Mouse (Mus musculus) kidney, postnatal 14 days (tissue): ENCODE measurements around the gene Tmem144.

Source experiments
- DNase-seq: peaks from one replicate; pipeline ENCODE4 v3.0.0; 2022; ENCODE audit warnings: mixed read lengths

Gene Tmem144

DNA sequence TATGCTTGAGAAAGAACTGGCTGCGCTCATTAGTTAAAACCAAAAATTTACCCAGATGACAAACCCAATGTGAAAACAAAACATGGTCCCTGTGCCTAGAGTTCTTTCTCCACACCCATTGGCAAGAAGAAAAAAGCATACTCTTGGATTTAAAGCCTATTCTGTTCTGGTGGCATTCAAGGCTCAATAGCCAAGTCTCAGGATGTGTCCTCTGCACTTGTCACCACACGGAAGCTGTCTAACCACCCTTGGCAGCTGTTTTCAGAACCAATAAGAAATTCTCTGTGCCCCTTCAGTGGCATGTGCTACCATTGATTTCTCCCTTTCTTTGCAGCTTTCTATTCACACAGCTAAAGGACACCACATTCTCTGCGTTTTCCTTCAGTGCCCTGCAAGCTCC lies 5.6 kb upstream of the Tmem144 start:
- no peak for DNase-seq

DNA sequence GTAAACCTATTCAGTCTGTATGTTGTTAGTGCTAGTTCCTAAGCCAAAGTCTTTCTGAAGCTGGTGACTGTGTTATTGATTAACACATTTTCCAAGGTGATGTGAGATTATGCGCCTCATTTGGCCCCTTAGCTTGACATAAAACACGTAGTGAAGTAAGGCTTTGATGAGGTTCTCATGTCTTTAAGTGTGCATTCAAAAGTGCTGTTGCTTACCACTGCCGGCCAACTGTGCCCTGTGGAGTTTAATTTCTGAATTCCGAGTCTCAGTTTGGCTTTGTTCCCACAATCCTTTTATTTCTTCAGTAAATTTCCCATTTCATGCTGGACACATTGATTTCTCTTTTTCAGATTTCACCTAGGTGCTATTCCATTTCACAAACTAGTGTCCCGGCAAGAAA lies 5.2 kb upstream of the Tmem144 start:
- DNase-seq: no peak

DNA sequence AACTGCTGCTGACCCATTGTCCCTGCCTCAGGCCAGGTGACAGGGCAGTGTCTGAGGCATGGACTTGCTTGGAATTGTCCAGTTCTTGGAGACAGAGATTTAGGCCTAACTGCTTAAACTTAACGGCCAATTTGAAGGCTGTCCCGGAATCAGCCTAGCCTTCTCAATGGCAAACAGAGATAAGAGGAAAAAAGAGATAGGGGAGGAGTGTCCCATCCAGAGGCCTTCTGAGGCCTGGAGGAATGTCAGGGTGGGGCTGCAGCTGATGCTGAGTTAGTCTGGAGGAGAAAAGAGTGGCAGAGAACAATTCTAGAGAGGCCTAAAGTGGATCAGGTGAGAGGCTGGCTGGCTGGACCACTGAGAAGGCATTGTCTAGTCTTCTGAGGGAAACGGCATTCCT lies 465 bp downstream of the Tmem144 start:
- DNase-seq: no peak

DNA sequence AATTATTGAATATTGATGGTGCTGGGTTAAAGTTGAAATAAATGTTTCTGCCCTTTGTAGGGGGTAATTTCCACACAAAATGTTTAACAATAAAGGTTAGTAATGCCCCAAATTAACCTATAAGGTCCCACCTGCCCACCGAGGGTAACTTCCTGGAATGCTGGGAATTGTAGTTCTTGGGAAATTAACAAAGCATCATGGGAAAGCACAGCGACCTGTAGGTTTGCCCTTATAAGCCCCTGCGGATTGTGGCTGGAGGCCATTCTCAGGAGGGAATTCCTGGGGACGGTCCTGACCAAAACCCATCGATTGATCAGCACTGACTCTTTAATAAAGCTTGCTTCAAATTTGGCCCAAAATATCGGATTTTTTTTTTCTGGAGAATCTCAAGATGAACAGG lies 1.9 kb downstream of the Tmem144 start:
- no peak for DNase-seq

DNA sequence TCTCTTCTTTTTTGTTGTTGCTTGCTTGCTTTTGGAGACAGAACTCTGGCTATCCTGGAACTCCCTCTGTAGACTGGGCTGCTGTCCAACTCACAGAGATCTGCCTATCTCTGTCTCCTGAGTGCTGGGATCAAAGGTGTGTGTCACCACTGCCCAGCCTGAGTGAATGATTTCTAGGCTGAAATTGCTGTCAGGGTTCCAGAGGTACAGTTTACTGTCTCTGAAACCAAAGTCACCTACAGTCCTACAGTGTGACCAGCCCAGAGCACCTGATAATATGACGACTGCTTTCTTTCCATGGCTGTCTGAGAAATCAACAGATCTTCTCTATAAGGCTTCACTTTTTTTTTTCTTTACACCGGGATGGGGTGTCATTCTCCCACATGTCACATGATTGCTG lies 3.0 kb downstream of the Tmem144 start:
- peak; percentile 67 for DNase-seq

DNA sequence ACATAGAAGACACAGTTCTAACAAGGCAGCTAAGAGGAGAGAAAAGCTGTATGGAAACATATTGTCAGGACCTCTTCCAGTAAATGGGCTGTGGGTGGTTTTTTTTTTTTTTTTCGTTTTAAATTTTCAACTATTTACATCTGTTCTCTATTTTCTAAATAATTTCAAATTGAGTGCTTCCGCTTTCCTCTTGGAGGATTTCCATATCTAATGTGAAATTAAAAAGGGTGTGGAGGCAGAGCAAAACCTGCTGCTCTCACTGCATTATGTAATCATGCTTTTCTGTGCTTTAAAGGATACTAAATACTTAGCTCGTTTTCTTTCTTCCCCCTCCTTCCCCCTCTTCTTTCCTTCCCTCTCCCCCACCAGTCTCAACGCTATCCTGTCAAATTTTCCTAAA lies 3.7 kb downstream of the Tmem144 start:
- DNase-seq: no peak

DNA sequence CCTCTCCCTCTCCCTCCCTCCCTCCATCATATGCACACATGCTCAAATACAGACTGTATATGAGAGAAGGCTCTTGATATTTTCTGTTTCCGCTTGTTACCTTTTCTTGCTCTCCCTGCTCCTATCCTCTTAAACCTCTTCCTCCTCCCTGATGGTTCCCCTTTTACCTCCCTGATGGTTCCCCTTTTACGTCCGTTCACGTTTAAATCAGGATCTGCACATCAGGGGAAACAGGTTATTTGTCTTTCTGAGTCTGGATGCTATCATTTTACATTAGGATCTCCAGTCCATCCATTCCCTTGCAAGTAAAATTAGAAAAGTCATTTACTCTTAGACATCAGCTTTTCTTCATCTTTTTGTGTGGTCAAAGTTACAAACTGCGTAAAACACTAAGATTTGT lies 5.9 kb downstream of the Tmem144 start:
- DNase-seq: no peak

DNA sequence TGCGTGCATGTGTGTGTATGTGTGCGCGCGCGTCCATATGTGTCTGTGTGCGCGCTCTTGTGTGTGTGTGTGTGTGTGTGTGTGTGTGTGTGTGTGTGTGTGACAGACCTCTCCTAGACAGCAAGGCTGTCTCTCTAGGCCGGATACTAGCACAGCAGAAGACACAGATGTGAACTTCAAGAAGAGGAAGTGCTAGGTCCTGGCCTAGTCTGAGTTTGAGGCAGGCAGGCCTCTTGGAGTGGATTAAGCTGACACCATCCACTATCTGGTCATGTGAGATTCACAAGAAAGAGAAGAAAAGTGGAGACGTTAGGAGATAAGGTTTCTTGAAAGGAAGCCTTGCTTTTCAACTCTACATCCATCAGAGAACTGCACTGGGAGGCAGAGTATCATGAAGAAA lies 8.6 kb downstream of the Tmem144 start:
- DNase-seq: no peak

DNA sequence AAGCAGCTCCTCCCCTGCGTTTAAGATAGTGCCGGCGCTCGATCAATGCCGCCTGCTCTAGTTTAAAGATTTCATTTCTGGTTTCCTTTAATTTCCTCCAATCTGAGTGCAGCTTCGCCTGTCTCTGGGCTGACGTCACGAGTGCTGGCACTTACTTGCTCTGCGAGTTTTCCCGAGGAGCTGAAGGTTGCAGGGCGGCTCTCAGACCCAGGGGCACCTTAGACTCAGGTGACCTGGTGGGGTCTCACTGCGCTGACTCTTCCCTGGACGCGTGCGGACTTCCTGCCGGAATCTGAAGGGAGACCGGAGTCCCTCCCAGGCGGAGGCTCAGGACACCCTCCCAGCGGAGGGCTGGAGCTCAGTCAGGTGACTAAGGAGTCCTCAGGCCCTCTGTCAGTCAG lies 10.0 kb downstream of the Tmem144 start:
- DNase-seq: peak; percentile 83

DNA sequence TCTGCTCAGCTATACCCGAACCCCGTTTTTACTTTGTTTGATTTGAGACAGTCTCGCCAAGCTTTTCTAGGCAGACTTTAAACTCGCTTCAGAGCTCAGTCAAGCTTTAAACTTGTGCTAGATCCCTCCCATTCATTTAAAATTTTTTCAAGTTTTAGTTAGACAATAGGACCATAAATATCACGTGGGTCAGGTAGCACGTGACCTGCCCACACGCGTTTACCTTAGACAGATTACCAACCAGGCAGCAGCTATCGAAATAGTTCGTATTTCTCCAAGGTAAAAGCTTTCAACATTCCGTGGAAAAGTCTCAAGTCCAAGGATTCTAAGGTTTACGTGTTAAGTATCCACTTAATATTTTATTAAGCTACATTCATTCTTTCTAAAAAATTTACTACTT lies 10.4 kb downstream of the Tmem144 start:
- peak; percentile 79 for DNase-seq

DNA sequence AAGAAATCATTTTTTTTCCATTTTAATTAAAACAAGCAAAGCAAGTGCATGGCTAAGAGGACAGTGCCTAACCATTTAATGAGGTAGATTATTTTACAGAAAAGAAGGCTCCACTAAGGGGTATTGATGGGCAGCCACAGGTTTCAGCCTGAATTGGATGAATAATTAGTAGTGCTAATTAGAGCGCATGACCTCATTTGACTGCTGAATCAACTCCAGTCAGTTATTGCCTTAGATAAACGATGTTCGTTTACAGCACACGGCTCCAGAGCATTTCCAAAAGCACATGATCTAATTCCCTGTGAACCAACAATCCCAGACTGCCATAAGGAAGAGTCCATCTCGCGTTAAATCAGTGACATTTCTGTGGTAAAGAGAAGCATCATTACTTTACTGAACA lies 11.1 kb downstream of the Tmem144 start:
- DNase-seq: no peak

DNA sequence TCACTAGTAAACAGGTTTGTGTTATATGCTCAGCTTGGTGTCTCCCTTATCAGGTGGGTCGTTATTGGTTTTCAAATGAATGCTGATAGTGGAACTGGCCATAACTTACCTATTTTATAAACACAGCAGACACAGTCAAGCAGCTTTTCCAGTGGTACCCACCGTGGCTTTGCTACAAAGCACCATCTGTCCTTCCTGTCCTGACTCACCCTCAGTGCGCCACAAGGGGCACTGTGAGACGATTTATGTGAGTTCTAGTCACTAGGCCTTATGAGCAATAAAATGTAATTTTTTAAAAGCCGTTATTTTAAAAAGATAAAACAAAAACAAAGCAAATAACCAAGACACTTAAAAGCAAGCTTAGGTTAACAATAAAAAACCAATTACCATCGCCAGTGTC lies 13.8 kb downstream of the Tmem144 start:
- no peak for DNase-seq

DNA sequence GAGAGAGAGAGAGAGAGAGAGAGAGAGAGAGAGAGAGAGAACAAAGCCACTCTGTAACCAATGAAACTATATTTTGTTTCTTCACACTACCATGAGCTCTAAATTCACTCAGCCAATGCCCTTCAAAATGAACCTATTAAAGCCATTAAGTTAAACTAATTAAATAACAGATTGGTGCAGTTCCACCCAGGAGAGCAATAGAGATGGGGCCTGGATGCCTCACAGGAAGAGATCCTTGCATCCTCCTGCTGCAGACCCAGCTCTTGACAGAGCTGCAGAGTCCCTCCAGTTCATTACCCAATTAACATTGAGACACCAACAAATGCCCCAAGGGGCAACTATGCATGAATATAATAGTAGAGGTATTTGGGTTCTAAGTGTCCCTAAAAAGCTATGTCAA lies 23.3 kb downstream of the Tmem144 start:
- no peak for DNase-seq

DNA sequence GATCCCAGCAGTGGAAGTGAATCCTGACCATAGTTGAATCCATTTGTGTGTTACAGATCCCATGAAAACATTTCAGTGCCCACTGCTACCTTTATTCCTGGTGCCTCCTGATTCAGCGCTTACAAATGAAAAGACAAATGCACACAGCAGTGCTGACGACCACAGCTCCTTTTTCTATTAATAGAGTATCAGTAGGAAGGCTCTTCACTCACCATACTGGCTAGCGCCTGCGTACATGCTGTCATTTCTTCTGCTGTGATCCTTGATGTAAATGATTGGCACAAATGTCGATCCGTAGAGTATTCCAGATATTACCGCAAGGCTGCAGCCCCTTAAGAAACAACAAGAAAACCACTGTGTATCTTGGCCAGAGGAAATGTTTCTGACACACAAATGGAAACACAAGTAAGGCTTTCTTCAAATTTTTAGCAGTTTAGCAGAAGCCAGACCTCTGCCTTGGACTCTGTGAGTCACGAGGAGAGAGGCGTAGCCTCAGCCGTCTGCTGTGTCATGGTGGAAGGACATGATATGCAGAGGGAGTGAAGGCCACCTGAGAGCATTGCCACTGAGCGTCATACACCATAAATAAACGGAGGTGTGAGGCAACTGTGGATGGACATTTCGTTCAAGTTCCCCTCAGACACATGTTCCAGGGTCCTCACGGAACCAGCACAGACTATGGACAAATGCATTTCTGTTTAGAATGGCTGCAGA lies 27.3 kb downstream of the Tmem144 start:
- DNase-seq: no peak

DNA sequence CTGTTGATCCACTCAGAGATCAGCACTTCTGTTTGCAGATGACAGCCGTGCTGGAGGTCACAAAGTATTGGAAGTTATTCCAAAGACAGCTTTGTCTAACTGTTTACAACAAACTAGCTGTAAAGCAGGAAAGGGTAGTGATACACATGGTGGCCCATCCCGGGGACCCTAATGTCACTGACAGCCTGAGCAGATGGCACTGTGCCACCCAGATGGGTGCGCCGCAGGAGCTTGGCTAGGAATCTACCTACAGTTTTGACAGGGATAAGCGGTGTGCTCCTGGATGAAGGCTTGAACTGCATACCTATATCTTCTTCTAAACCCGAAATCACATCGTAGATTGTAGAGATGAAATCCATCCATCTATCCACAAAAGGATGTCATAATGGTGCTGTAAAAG lies 29.4 kb downstream of the Tmem144 start:
- DNase-seq: no peak

DNA sequence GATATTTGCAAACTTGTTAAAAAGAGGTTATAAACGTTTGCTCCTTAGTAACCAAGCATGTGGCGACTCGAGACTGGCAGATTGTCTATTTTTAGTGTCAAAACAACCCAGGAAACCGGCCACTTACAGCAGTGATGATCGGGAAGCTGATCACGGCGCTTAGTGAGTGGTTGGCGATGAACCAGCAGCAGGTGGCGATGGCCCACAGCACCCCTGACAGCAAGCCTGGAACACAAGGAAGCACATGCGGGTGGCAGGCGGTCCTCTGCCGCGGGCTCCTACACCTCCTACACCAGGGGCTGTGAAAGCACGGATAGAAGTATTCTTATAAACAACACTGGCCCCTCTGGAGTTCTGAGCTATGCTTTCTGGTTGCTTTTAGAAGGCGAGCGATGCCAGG lies 31.4 kb downstream of the Tmem144 start:
- no peak for DNase-seq

DNA sequence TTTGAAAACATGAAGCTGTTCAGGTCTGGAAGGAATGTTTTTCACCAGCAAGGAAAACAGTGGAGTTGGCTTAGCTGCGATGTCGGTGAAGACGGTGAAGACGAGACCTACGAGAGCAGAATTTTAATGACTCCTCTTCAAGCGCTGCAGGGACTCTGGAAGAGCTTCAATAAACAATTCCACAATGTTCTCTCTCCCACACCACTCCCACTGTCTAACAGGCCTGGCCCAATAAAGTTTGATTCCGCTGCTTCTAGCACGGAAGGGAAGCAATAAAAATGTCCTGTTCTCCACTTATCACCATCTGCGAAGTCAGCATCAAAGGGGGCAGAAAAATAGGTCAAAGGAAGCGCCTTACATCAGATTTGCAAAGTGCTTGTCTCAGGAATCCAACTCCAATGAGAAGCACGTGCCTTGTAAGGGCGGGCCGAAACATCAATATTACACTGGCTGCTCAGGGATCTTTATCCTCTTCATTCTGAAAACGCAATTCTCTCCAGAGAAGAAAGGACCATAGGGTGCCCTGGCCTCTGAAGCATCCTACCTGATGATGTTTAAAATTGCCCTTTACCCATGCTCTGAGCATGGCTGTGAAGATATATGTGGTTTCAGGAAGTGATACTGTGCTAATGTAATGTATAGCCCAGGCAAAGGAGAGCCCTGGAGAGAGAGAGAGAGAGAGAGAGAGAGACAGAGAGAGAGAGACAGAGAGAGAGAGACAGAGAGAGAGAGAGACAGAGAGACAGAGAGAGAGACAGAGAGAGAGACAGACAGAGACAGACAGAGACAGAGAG lies 34.2 kb downstream of the Tmem144 start:
- peak; percentile 30 for DNase-seq

DNA sequence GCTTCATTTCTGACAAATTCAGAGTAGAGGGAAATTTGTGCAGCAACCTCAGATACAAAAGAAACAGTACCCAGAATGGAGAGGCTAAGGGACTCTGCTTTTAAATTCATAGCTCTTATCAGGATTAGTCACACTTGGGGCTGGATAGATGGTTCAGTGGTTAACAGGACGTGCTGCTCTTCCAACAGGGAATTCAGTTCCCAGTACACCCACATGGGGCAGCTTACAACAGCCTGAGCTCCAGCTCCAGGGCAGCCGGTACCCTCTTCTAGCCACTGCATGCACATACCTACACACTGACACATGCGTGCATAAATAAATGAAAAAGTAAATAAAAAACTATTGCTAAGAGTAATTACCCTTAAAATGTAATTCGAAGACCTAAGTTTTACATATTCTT lies 36.3 kb downstream of the Tmem144 start:
- no peak for DNase-seq

DNA sequence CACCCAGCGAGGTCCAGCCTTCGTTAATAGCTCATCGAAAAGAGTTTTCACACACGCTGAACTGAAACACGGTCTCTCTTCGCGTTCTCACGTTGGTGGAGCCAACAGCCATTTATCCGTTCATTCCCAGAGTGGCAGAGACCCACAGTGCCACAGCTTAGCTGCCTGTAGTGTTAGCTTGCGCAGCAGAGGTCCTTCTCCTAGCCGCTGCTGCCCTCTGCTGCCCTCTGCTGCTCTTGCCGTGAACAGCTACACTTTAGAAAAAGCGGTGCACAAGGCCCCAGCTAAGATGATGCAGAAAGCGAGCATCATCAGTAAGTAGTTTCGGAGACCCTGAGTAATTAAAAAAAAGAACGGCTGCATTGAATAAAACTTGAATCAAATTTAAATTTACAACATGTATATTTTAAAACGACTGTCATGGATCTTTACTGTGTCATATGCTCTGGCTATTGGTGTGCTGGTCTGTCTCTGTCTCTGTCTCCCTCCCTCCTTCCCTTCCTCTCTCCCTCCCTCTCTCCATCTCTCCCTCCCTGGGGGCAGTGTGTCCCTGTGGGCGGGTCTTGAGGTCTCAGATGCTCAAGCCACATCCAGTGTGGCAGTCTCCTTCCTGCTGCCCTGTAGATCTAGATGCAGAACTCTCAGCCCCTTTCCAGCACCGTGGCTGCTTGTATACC lies 38.6 kb downstream of the Tmem144 start:
- DNase-seq: peak; percentile 66

DNA sequence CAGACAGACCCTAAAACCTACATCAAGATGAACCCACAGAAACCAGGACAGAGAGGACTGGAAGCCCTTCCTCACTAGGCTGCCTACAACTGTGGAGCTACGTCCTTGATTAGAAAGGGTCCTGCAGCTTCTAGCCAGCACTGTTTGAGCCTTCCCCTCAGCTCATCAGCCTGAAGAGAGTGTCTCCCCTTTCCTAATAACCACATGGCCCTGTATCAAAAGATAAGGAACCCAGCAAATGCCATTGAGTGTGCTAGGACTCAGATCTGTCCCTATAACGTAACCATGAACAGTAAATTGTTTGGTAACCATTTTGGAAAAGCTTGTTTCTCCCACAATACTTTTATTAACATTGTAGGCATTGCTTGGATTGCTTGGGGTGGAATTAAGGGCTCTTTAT lies 40.5 kb downstream of the Tmem144 start:
- DNase-seq: no peak

DNA sequence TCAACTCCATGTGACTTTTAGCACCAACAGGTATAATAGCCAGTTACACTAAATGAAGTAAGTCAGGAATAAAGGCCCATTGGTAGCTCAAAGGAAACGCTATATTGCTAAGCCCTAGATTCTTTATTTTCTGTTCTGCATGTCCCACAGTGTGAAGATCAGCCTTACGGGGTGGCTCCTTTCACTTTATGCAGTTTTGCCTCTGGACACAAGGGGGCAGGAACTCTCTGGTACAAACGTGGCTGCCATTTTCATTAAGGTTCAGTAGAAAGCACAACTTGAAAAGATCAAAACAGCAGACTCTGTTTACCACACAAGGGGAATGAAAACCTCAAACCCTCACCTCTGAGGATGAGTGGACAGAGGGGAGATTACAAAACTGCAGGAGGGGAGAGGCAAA lies 40.9 kb downstream of the Tmem144 start:
- DNase-seq: peak; percentile 16

DNA sequence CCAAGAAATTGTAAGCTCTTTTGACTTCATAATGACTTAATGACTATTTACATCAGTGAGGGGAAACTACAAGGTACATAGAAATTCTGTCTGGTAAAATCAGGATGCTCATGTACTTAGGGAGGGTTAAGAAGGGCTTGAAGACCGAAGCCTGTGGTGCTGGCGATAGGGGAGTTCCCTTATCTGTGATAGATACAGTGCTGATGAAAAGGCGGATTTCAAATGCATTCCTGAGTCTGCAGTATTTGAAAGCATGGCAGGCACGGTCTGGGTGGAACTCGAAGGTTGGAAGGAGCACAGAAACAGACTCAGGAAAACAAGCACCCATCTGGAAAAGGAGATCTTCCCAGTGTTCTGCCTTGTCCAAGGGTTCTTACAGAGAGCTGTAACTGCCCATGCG lies 42.0 kb downstream of the Tmem144 start:
- DNase-seq: no peak

DNA sequence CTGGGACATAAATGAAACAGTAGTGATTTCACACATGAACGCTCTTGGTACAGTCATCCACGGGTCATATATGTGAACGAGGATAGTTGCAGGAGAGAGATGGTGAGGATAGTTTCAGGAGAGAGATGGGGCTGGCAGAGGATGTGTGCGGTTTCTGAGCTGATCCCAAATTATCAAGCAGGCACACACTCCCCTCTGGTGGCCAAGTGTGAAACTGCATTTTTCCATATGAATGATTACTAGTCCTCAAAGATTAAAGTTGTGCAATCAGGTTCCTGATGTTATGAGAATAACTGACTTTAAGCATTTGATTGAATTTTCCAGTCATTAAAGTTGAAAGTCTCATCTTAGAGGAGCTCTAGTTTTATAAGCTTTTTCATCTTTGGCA lies 43.4 kb downstream of the Tmem144 start:
- DNase-seq: peak; percentile 56

DNA sequence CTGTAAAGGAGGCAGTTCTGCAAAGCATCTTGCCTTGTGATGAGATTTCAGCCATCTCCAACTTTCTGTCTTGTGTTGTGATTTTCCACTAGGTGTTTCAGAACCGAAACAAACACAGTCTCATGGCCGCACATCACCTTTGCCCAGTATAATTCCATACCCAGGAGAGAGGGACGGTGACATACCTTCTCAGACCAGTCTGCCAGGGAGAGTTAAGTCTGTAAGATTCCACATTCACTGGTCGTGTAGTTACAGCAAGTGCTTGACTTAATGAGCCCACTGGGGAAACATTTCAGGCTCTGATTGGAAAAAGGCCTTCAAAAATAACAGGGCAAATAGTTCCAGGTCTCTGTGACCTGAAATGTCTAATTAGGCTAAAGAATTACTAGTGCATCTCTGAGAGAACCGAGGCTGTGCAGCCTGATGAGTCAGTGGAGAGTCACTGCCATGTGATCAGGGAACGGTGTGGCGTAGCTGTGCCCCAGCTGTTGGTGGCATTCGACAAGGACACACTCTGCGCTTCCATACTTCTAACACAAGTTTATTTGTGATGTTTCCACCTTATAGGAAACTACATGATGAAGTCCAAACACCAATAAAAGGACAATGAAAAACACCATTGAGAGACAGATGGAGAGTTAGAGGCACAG lies 43.9 kb downstream of the Tmem144 start:
- no peak for DNase-seq
